Comparison of ENCODE assay signal across 17 mouse cellular contexts in genomic region chr4:87920664-87921063, GRCm38 (mm10).
"Had no signal": no experiment of that assay in that cellular context is flagged by ENCODE, and none has a peak within 500 bp of the region (broad histone marks: within the 10 kb centered on the region; RNA-seq: fewer than 3 reads in every experiment).

No protein-coding gene starts in this region.

- H3K27ac ChIP-seq: limb, embryonic 15.5 days; liver, embryonic 14.5 days; midbrain, embryonic 10.5 days; midbrain, embryonic 13.5 days; neural tube, embryonic 13.5 days had no signal

- ATAC-seq: liver, postnatal 0 days; midbrain, embryonic 13.5 days; midbrain, embryonic 16.5 days had no signal

- H3K9me3 ChIP-seq: limb, embryonic 15.5 days; megakaryocyte, embryonic 14.5 days; midbrain, embryonic 10.5 days; midbrain, embryonic 13.5 days; neural tube, embryonic 13.5 days had no signal

- H3K4me3 ChIP-seq: limb, embryonic 15.5 days; megakaryocyte, embryonic 14.5 days; midbrain, embryonic 10.5 days; midbrain, embryonic 13.5 days; myocyte; neural tube, embryonic 13.5 days had no signal

- DNase-seq: kidney, adult 18-20 months; kidney, adult 9 months; kidney, postnatal 14 days; kidney, postnatal 4 days; left cerebral cortex, postnatal 4 days; liver, postnatal 0 days; thymus, adult 2 months; thymus, postnatal 25 days had no signal

- H3K9ac ChIP-seq: limb, embryonic 15.5 days; liver, embryonic 14.5 days; liver, postnatal 0 days; midbrain, embryonic 13.5 days; neural tube, embryonic 13.5 days had no signal

- H3K4me2 ChIP-seq: limb, embryonic 15.5 days; liver, embryonic 11.5 days; midbrain, embryonic 13.5 days; neural tube, embryonic 13.5 days had no signal

- H3K36me3 ChIP-seq: limb, embryonic 15.5 days; midbrain, embryonic 10.5 days; midbrain, embryonic 13.5 days; neural tube, embryonic 13.5 days had no signal

- H3K27me3 ChIP-seq: limb, embryonic 15.5 days; megakaryocyte, embryonic 14.5 days; midbrain, embryonic 13.5 days; neural tube, embryonic 13.5 days had no signal
